Mouse (Mus musculus) neutrophil, adult 5-6 weeks (primary cell): ENCODE measurements around the gene Hspg2. TPM values are rescaled to one million over a fixed set of nuclear protein-coding genes. Genes with fewer than 3 reads are reported as not detected.
A peak's percentile ranks its signal among the peaks of the same experiment; 100 is the strongest.

Experiments used
- ATAC-seq: fragments of 151-379, 151-347 bp; 2 replicates; pipeline ENCODE4 v1.8.0; 2017; ENCODE audit warnings: mild to moderate bottlenecking, moderate TSS enrichment; ENCODE audit not compliant: insufficient number of reproducible peaks, poor library complexity, low FRiP score, severe bottlenecking; ENCODE audit errors: extremely low read depth
- total RNA-seq: library from RNA; stranded (forward); fragments of 200-1000 nt; gene quantifications from 2 replicates; pipeline ENCODE4 v1.2.3, GENCODE M21; 2017

The Hspg2 gene
- total RNA-seq, 1 experiment from 2014 or later, result 0.12 TPM

GRCm38 (mm10) chr4:137594496-137595270 lies 126.1 kb downstream of the Hspg2 start:
- ATAC-seq, result 0 out of 2 replicates have a peak, but pooled peaks have one; percentile 17

DNA sequence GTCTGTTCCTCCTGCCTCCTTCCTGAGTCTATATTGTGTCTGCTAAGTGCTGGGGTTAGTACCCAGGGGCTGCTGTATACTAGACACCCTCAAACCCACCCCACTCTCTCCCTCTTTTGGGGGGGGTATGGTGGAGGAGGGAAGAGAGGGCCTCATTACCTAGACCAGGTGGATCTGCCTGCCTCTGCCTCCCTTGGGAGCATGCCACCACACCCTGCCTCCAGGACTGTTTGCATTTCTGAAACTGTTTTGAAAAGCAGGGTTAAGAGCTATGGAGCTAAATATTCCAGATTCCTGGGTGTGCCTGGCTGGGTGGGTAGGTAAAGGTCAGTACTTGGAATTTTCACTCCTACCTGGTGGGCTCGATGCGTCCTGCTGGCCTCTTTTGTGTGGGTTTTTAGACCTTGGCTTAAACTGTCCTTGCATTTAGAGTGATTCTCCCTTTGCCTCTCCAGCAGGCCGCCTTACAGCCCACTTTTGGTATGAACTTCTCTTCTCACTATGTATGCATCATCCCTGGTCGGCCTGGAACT lies 128.6 kb downstream of the Hspg2 start:
- no peak for ATAC-seq

DNA sequence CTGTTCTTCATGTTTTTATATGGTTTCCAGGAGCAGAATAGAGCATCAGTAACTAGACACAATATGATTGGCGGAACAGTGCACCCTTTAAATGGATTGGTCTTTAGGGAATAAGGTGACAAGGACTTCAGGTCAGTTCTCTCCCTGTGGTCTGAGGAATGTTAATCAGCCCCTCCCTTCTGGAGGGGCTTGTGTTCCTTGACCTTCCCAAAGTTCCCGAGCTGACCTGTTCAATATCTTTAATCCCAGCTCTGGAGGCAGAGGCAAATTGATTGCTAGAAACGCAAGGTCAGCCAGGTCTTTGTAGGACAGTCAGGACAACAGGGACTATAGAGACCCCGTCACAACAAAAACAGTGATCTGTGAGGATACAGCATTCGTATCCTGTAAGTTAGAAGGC lies 130.0 kb downstream of the Hspg2 start:
- ATAC-seq, result no peak

DNA sequence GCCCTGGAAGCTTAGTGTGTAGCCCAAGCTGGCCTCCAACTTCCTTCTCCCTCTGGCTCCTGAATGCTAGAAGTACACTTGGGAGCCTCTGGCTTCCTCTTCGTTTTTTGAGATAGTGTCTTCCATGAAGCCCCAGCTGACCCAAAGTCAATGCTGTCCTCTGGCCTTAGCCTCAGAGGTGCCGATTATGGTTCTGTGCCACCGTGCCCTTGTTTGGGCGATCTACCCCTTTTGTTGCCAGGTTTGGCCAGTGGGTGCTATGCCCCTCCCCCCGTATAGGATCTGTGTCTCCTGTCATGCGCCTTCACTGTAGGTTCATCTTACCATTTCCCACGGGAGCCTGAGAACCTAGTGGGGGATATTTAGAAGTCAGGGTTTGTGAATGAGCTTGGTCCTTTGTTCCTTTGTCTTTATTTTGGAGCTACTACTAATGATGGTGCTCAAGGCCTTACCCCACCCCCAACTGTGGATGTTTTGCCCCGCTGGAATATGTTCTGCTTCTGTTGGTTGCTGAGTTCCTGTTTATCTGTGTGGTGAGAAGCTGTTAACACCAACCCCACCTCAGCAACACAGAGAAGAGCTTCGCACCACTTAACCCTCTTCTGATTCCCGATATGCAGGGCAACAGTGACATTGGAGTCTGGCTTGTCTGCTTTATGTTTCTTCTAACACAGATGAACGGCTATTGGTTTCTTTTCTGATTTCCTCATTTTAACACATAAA lies 135.0 kb downstream of the Hspg2 start:
- ATAC-seq, result no peak

DNA sequence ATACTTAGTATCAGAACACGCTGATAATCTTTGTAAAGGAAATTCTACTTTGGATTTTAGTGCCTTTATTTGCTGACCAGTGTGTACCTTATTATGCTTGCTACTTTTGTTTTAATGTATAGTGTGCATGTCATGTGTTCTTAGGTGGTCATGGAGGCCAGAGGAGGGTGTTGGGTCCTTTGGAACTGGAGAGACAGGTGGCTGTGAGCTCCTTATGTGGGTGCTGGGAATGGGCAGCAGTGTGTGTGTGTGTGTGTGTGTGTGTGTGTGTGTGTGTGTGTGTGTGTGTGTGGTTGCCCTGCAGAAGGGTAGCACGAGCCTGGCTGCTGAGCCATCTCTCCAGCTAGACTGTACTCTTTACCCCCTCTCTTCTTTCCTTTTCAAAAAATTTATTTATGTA lies 138.5 kb downstream of the Hspg2 start:
- no peak for ATAC-seq

DNA sequence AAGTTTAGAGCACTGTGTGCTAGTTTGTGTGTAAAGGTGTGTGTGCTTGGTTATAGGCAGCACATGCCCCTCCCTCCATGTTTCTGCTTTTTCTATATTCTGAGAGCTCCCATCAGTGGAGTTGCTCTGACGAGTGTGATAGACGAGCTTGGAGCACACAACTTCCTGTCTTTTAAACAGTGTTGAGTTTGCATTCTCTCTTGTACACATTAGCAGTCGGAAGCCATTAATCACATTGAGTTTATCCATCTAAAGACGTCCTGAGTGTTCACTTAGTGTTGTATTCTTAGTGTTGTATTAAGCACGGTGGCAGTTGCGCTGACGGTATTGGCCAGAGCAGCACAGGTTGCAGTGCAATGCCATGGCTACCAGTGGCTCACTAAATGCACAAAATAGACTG lies 140.7 kb downstream of the Hspg2 start:
- ATAC-seq, result no peak

DNA sequence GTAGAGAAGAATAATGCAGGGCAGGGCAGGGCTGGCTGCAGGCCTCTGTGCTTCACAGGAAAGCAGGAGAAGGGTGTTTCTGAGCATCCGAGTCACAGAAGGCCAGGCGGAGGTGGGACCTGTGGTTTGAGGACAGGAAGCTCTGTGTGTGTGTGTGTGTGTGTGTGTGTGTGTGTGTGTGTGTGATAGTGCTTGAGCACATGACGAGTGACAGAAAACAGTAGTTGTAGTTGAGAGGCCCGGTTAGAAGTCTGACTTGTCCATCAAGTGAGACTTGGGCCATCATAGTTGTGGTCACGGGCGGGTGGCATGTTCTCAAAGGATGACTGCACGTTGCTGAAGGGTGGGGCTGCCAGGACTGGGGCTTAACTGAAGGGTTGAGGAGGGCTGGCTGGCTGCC lies 141.1 kb downstream of the Hspg2 start:
- ATAC-seq, result peak; percentile 58; the same call in 1 of the 2 replicates

GRCm38 (mm10) chr4:137610256-137610655 lies 141.7 kb downstream of the Hspg2 start:
- ATAC-seq, result no peak

Other genes starting within 250 kb of the Hspg2 start
- gene Wnt4, start 191.3 kb upstream of the Hspg2 start, total RNA-seq, result not detected in 2 replicates
- gene Cdc42, start 111.0 kb upstream of the Hspg2 start, total RNA-seq, result 728 and 734 TPM in 2 replicates
- gene Cela3a, start 59.0 kb upstream of the Hspg2 start, total RNA-seq, result not detected in 2 replicates
- not detected in 2 replicates for gene Cela3b, start 38.2 kb upstream of the Hspg2 start, total RNA-seq
- not detected in 2 replicates for gene 1700013G24Rik, start 15.5 kb upstream of the Hspg2 start, total RNA-seq
- not detected in 2 replicates for gene Ldlrad2, start 105.8 kb downstream of the Hspg2 start, total RNA-seq
- 185 and 190 TPM in 2 replicates for gene Usp48, start 125.0 kb downstream of the Hspg2 start, total RNA-seq
- 0.47 and 3.3 TPM in 2 replicates for gene Rap1gap, start 196.0 kb downstream of the Hspg2 start, total RNA-seq